Mouse (Mus musculus): ENCODE results near the gene 1700113H08Rik. TPM values are rescaled to one million over a fixed set of nuclear protein-coding genes. Genes with fewer than 3 reads are reported as not detected.

Gene 1700113H08Rik
- polyA plus RNA-seq, 1 experiment from 2014 or later = not detected

DNA sequence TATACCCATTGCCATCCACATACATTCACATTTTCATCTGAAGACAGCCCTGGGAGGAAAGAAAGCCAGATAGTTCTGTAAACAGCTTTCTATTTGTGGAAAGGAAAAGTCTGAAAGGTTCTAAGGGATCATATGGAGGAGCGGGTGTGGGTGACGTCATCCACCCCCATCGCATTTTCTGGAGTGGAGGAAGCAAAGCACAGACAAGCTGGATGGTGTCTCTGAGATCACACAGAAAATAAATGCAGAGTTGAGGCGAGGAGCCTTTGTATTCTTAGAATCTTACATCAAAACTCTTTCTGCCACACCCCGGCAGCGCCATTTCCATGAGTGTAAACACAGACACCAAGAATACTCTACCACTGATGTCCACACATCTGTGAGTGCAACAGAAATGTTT is 26.4 kb downstream of the 1700113H08Rik start:
- no peak overlapping the region for H3K4me2 ChIP-seq
- no peaks in the 10 kb centered on the region for H3K36me3 ChIP-seq
- H3K27ac ChIP-seq = no peak overlapping the region
- WGBS = 86% methylated on average over 6 of the region's 6 CpGs
- no peaks in the 10 kb centered on the region for H3K9me3 ChIP-seq
- no peak overlapping the region for H3K9ac ChIP-seq
- no peak for ATAC-seq (ENCODE audit: insufficient number of reproducible peaks, low FRiP score, low TSS enrichment, low read depth)
- H3K4me1 ChIP-seq = no peaks in the 10 kb centered on the region
- H3K4me3 ChIP-seq = no peak overlapping the region
- no peaks in the 10 kb centered on the region for H3K27me3 ChIP-seq

DNA sequence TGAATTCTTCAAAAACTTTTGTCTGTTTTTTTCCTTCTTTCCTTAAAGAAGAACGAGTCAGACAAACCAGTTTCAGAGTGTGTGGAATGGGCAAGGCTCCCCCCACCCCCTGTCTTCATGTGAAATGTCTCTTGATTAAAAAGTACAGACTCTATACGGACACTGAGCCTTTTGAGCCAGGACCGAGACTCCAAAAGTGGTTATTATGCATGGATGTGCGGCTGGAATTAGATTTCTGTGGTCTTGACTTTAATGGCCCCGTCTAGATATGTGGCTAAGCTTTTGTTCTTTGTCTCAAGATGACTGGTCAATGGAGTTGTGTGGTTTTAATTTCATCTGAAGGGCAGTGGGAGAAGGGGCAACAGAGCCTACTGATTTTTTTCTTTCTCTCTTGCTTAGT is 29.8 kb downstream of the 1700113H08Rik start:
- Histone ChIP-seq H3K36me3 (no peaks in the 10 kb centered on the region), H3K4me2 (no peak overlapping the region), H3K27ac (no peak overlapping the region), H3K27me3 (no peaks in the 10 kb centered on the region), H3K9ac (no peak overlapping the region), H3K9me3 (no peaks in the 10 kb centered on the region), H3K4me3 (no peak overlapping the region), H3K4me1 (no peaks in the 10 kb centered on the region)
- 61% methylated on average over 5 of the region's 5 CpGs for WGBS
- no peak for ATAC-seq (ENCODE audit: insufficient number of reproducible peaks, low FRiP score, low TSS enrichment, low read depth)

DNA sequence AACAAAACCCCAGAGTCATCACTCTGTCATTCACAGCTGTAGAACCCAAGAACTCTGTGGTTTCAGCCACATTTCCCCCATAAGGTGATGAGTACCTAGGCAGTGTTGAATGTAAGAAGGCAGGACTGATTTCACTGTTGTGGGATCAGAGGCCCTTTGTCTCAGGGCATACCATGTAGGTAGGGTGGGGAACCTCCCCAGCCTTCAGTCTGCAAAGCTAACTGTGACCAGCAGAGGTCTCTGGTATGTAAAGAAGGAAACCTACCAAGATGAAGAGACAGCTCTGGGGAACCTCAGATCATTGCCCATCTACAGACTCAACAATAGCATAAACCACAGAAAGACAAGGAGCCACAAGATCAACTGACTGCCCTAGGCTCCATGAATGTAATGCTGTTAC is 36.4 kb downstream of the 1700113H08Rik start:
- no peak overlapping the region for H3K4me2 ChIP-seq
- H3K9ac ChIP-seq = no peak overlapping the region
- no peaks in the 10 kb centered on the region for H3K36me3 ChIP-seq
- no peak overlapping the region for H3K27ac ChIP-seq
- H3K4me1 ChIP-seq = no peaks in the 10 kb centered on the region
- ATAC-seq (ENCODE audit: insufficient number of reproducible peaks, low FRiP score, low TSS enrichment, low read depth) = no peak
- H3K4me3 ChIP-seq = no peak overlapping the region
- H3K9me3 ChIP-seq = no peaks in the 10 kb centered on the region
- H3K27me3 ChIP-seq = no peaks in the 10 kb centered on the region

DNA sequence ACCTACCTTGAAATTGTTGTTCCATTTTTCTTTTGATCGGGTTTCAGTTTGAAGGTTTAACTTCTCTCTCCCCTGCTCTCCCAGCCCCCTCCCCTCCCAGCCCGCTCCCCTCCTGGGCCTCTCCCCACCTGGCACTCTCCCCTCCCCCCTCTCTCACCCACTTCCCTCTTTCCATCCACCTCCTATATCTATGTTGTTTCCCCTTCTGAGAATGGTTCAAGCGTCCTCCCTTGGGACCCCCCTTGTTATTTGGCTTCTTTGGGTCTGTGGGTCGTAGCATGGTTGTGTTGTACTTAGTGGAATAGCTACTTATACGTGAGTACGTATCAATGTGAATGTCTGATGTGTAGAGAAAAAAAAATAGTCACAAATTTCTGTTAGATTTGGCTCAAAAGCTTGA is 40.9 kb downstream of the 1700113H08Rik start:
- 63% methylated on average over 6 of the region's 6 CpGs for WGBS
- Histone ChIP-seq H3K4me2 (no peak overlapping the region), H3K4me1 (peaks cover 7% of the 10 kb centered on the region; the same call in 1 of the 2 replicates), H3K27me3 (no peaks in the 10 kb centered on the region), H3K4me3 (no peak overlapping the region), H3K9me3 (no peaks in the 10 kb centered on the region), H3K9ac (no peak overlapping the region), H3K36me3 (no peaks in the 10 kb centered on the region), H3K27ac (no peak overlapping the region)
- ATAC-seq (ENCODE audit: insufficient number of reproducible peaks, low FRiP score, low TSS enrichment, low read depth) = no peak

DNA sequence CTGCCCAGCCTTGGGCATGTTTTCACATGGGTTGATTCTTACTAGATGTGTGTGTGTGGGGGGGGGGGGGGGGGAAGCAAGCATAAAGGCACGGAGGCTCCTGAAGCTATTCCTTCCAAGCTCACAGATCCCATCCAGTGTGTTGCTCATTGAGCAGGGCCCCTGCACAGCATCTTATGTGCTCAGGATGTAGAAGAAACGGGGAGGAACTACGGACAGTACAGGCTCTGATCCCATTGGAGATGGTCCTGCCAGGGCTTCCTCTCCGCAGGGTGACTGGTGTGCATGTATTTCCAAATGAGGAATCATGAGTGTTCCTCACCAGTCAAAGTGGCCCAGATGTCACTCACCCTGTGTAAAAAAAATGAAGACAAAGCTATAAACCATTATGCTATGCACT is 42.8 kb downstream of the 1700113H08Rik start:
- Histone ChIP-seq H3K36me3 (no peaks in the 10 kb centered on the region), H3K9ac (no peak overlapping the region), H3K27me3 (no peaks in the 10 kb centered on the region), H3K4me1 (peaks cover 7% of the 10 kb centered on the region; the same call in 1 of the 2 replicates), H3K4me2 (no peak overlapping the region), H3K4me3 (no peak overlapping the region), H3K27ac (no peak overlapping the region), H3K9me3 (no peaks in the 10 kb centered on the region)
- WGBS = 64% methylated on average over 4 of the region's 4 CpGs
- ATAC-seq (ENCODE audit: insufficient number of reproducible peaks, low FRiP score, low TSS enrichment, low read depth) = no peak

DNA sequence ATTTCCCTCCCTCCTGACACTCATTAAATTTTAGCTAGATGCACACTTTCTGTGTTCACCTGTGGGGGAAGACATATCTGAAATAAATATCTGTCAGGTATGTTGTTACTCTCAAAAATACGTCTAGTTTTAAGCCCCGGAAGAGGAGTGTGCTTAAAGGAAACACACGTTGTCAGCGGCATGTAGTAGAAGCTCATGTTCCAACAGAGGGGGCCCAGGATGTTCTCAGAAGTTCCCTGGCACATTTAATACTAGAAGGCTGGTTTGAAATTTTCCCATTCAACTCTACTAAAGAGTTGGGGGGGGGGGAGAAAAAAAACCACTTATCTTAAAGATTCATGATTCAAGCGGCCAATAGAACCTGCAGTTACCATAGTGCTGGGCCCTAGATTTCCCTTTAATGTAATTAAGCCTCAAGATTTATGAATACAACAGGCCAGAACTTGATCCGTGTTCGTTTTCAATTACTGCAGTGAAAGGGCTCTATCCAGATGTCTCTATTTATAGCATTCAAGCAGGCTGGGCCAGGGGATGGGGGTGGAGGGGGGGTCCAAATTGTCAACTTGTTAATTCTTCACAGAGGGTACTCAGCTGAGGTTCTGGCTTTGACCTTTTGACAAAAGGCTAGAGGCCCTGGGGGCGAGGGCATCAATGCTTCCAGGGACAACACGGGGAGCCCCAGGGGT is 43.6 kb downstream of the 1700113H08Rik start:
- Histone ChIP-seq H3K27ac (no peak overlapping the region), H3K9ac (no peak overlapping the region), H3K4me1 (peaks cover 7% of the 10 kb centered on the region; the same call in 1 of the 2 replicates), H3K4me3 (no peak overlapping the region), H3K9me3 (no peaks in the 10 kb centered on the region), H3K36me3 (no peaks in the 10 kb centered on the region), H3K4me2 (no peak overlapping the region), H3K27me3 (no peaks in the 10 kb centered on the region)
- no peak for ATAC-seq (ENCODE audit: insufficient number of reproducible peaks, low FRiP score, low TSS enrichment, low read depth)
- WGBS = 10% methylated on average over 9 of the region's 9 CpGs

DNA sequence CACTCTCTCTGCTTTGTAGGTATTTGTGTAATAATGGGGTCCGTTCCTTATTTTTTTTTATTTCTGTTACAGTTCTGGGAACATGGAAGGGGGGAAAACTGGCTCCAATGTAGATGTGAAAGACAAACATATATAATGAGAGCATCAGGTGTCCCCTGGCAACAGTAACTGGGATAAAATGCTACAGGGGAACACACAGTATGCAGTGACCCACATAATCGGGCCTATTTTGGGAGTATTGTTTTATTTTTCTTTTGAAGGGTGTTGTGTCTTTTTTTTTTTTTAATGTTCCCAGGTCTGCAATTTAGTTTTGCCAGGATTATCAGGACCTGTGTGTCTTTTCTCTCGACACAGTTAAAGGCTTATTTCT is 44.1 kb downstream of the 1700113H08Rik start:
- Histone ChIP-seq H3K4me2 (no peak overlapping the region), H3K27ac (no peak overlapping the region), H3K9ac (no peak overlapping the region), H3K4me1 (peaks cover 7% of the 10 kb centered on the region; the same call in 1 of the 2 replicates), H3K36me3 (no peaks in the 10 kb centered on the region), H3K4me3 (no peak overlapping the region), H3K27me3 (no peaks in the 10 kb centered on the region), H3K9me3 (no peaks in the 10 kb centered on the region)
- ATAC-seq (ENCODE audit: insufficient number of reproducible peaks, low FRiP score, low TSS enrichment, low read depth) = no peak
- WGBS = 28% methylated on average over 3 of the region's 3 CpGs

DNA sequence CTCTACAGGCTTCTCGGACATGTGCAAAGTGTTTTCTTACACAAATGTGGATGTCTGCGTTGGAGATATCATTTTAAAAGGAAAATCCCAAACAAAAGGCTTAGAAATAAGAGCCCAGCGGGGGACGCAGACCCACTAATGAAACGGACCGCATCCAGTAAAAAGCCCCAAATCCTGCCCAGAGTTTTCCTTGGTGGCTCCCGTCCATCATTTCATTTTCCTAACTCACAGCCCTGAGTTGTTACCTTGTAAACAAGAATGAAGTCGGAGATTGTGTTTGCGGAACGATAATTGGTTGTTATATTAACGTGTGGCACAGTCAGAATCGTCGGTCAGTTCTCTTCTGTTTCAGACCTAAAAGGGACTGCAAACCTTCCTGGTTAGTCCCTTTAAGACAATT is 44.6 kb downstream of the 1700113H08Rik start:
- H3K4me2 ChIP-seq = no peak overlapping the region
- WGBS = 40% methylated on average over 13 of the region's 13 CpGs

DNA sequence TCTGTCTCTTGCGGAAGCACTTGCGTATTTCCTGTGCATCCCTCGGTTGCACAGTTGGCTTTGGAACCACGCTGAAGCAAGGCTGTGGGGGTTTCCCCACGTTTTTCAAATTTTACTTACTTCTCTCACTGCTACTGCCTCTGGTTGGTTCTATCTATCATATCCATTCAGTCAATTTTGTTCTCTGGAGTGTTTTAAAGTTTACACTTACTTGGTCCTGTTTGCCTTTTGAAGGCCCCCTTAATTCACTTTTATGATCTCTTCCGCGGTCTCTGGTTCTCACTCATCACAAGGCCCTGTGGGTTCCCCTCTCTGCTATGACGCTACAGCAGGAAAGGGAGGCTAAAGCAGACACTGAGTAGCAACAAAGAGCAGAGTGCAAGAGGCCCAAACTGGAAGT is 45.4 kb downstream of the 1700113H08Rik start:
- Histone ChIP-seq H3K27ac (no peak overlapping the region), H3K27me3 (no peaks in the 10 kb centered on the region), H3K36me3 (no peaks in the 10 kb centered on the region), H3K9me3 (no peaks in the 10 kb centered on the region), H3K4me3 (no peak overlapping the region), H3K4me2 (no peak overlapping the region), H3K9ac (no peak overlapping the region), H3K4me1 (peaks cover 7% of the 10 kb centered on the region; the same call in 1 of the 2 replicates)
- ATAC-seq (ENCODE audit: insufficient number of reproducible peaks, low FRiP score, low TSS enrichment, low read depth) = no peak
- 35% methylated on average over 8 of the region's 8 CpGs for WGBS

More for the DNA sequence above, 44.6 kb downstream of the 1700113H08Rik start:
- Histone ChIP-seq H3K9ac (no peak overlapping the region), H3K36me3 (no peaks in the 10 kb centered on the region), H3K4me3 (no peak overlapping the region), H3K4me1 (peaks cover 7% of the 10 kb centered on the region; the same call in 1 of the 2 replicates), H3K27ac (no peak overlapping the region), H3K9me3 (no peaks in the 10 kb centered on the region), H3K27me3 (no peaks in the 10 kb centered on the region)
- ATAC-seq (ENCODE audit: insufficient number of reproducible peaks, low FRiP score, low TSS enrichment, low read depth) = no peak

DNA sequence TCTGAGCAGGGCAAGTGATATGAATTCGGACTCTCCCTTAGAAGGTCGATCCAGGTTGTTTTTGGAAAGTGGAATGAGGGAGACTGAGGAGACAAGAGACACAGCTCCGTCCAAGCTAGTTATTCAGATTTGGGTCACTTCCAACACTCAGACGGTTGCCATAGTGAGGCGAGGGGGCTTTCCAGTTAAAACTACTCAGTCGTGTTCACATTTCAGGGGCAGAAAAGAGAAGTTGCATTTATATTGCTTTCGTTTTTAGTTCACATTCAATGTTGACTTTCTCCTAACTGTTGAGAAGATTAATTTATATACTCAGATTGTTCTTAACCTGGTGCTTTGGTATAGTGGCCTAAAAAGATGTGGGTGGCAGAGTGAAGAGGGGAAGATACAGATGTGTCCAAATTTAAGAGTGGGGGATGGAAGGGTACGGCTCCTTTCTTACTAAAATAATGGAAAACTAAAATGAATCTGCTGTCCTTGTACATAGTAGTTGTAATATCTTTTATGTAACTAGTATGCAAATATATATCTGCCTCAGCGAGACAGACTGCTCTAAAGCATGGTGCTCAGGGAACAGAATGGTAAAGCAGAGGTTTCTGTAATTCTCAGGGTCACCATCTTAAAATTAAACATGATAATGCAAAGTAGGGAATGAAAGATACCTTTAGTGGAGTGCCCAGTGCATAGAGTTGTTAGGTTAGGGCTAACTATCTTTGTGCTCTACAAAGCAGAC is 49.9 kb downstream of the 1700113H08Rik start:
- H3K4me2 ChIP-seq = no peak overlapping the region
- H3K9me3 ChIP-seq = no peaks in the 10 kb centered on the region
- H3K4me1 ChIP-seq = 0 out of 2 replicates have a peak, but pooled peaks cover 4% of the 10 kb centered on the region
- H3K27me3 ChIP-seq = no peaks in the 10 kb centered on the region
- H3K9ac ChIP-seq = no peak overlapping the region
- no peak for ATAC-seq (ENCODE audit: insufficient number of reproducible peaks, low FRiP score, low TSS enrichment, low read depth)
- WGBS = 73% methylated on average over 9 of the region's 9 CpGs
- H3K36me3 ChIP-seq = no peaks in the 10 kb centered on the region
- H3K4me3 ChIP-seq = no peak overlapping the region
- H3K27ac ChIP-seq = no peak overlapping the region

DNA sequence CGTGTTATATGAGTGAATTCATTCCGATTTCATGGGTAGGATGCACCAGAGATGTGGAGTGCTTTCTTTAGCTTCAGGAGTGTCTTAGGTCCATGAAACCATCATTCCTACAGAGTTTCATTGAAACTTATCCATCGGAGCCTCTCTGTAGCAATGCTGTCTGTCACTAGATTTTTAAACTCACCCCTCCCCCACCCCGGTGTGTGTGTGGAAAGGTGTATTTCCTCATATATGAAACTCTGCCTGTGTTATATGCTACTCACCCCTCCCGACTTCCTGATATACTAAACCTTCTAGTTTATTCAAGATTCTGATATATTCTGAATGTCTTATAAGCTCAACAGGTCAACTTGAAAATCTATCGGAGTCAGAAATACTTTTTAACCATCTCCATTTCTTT is 50.5 kb downstream of the 1700113H08Rik start:
- Histone ChIP-seq H3K9me3 (no peaks in the 10 kb centered on the region), H3K9ac (no peak overlapping the region), H3K4me1 (0 out of 2 replicates have a peak, but pooled peaks cover under 1% of the 10 kb centered on the region), H3K4me3 (no peak overlapping the region), H3K36me3 (no peaks in the 10 kb centered on the region), H3K27ac (no peak overlapping the region), H3K4me2 (no peak overlapping the region), H3K27me3 (no peaks in the 10 kb centered on the region)
- 88% methylated on average over 6 of the region's 6 CpGs for WGBS
- no peak for ATAC-seq (ENCODE audit: insufficient number of reproducible peaks, low FRiP score, low TSS enrichment, low read depth)

DNA sequence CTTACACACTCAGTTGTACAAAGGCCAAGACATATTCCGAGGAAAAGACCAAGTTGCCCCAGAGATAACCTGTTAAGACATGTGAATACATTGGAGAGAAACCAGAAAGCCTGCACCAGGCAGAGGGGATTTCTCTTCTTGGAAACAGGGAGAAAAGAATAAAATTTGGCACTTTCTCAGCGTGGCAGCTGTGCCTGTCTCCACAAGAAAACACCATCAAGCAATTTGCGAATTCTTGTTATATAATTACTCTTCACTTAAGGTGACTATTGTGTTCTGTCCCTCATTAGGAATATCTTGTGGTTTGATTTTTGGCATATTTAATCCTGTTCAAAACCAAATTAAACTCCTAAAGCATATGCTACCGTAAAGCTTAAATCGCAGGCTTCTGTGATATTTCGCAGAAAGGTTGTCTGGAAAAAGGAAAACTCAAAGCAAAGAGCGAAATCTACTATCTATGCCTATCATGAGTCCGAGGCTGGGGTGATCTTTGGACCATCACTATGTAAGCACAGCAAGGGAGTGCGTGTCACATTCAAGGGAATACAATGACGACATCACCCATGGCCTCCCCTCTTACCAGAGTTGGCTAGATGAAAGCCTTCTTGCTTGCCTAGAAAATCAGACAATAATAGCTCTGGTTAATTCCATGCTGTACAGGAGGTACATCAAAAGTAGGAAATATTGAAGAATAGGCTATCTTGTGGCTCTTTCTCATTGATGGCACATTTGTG is 51.4 kb downstream of the 1700113H08Rik start:
- Histone ChIP-seq H3K27ac (no peak overlapping the region), H3K4me2 (no peak overlapping the region), H3K9ac (no peak overlapping the region), H3K4me3 (no peak overlapping the region), H3K9me3 (no peaks in the 10 kb centered on the region), H3K36me3 (no peaks in the 10 kb centered on the region), H3K27me3 (no peaks in the 10 kb centered on the region), H3K4me1 (no peaks in the 10 kb centered on the region)
- WGBS = 80% methylated on average over 10 of the region's 10 CpGs
- no peak for ATAC-seq (ENCODE audit: insufficient number of reproducible peaks, low FRiP score, low TSS enrichment, low read depth)
